ENCODE assay signal across 8 mouse cellular contexts in genomic region chr2:157006511-157007233, GRCm38 (mm10). TPM values are rescaled to one million over a fixed set of nuclear protein-coding genes. Genes with fewer than 3 reads are reported as not detected.
DNase-seq lines count a peak whose midpoint lies in the region; ATAC-seq and TF ChIP-seq lines count a peak whose summit lies in the region.

TSS of gene Dsn1 (minus strand) at chr2:157007154.

- no peaks in the 10 kb centered on the region for H3K36me3 ChIP-seq in hindbrain, embryonic 11.5 days (ENCODE audit: control insufficient read depth, insufficient read depth, low read length)
- H3K36me3 ChIP-seq in lung, postnatal 0 days (ENCODE audit: insufficient read depth, low read length): no peaks in the 10 kb centered on the region

- TF ChIP-seq CTCF in lung, postnatal 0 days (IDR thresholded peaks at IDR 0.05): no peak

- TF ChIP-seq EP300 in lung, postnatal 0 days (IDR thresholded peaks at IDR 0.05): no peak

- H3K4me3 ChIP-seq in hindbrain, embryonic 11.5 days (ENCODE audit: low read depth, low read length): peak within 1 kb of the TSS; percentile 64
- H3K4me3 ChIP-seq in lung, postnatal 0 days (ENCODE audit: low read depth, low read length): peak within 1 kb of the TSS; percentile 73

- ATAC-seq in hindbrain, embryonic 11.5 days (ENCODE audit: low FRiP score): peak; percentile 84
- ATAC-seq in lung, postnatal 0 days: peak; percentile 81

- H3K4me2 ChIP-seq in hindbrain, embryonic 11.5 days (replicated peaks; ENCODE audit: low read depth, low read length): peak within 1 kb of the TSS; percentile 91
- peak within 1 kb of the TSS; percentile 96 for H3K4me2 ChIP-seq in lung, postnatal 0 days (replicated peaks; ENCODE audit: low read depth, low read length)

- under 1% methylated on average over 56 of the region's 56 CpGs for WGBS in hindbrain, embryonic 11.5 days
- under 1% methylated on average over 40 of the region's 56 CpGs for WGBS in lung, postnatal 0 days

- H3K9me3 ChIP-seq in hindbrain, embryonic 11.5 days (ENCODE audit: control insufficient read depth, low read length): no peaks in the 10 kb centered on the region
- H3K9me3 ChIP-seq in lung, postnatal 0 days (ENCODE audit: low read length): no peaks in the 10 kb centered on the region

- H3K9ac ChIP-seq in hindbrain, embryonic 11.5 days (ENCODE audit: low read depth, low read length): peak within 1 kb of the TSS; percentile 68
- peak within 1 kb of the TSS; percentile 54 for H3K9ac ChIP-seq in lung, postnatal 0 days (replicated peaks; ENCODE audit: low read depth)

- H3K27me3 ChIP-seq in hindbrain, embryonic 11.5 days (ENCODE audit: control insufficient read depth, insufficient read depth, low read length): no peaks in the 10 kb centered on the region
- H3K27me3 ChIP-seq in lung, postnatal 0 days (replicated peaks; ENCODE audit: insufficient read depth, low read length): no peaks in the 10 kb centered on the region

- DNase-seq in Muller cell, postnatal 12 days (ENCODE audit: inconsistent ontology term): peak; percentile 88
- peak; percentile 89 for DNase-seq in cerebellum, adult 9-11 months
- DNase-seq in frontal cortex, adult 2 months (ENCODE audit: extremely low spot score in 1 of 2, low spot score in 1 of 2): peak; percentile 46 to 94
- peak; percentile 95 for DNase-seq in hindbrain, embryonic 11.5 days (ENCODE audit: low spot score)
- peak; percentile 90 to 93 for DNase-seq in layer of hippocampus, postnatal 10 days (ENCODE audit: low spot score in 2 of 2)
- DNase-seq in lung, postnatal 0 days (ENCODE audit: low spot score): peak; percentile 93
- DNase-seq in ovary, postnatal 10 days (ENCODE audit: low spot score): peak; percentile 90
- DNase-seq in thymus, postnatal 0 days (ENCODE audit: low spot score): peak; percentile 89

- H3K27ac ChIP-seq in hindbrain, embryonic 11.5 days (ENCODE audit: low read depth, low read length): 0 out of 2 replicates have a peak within 1 kb of the TSS, but pooled peaks have one; percentile 10
- peak within 1 kb of the TSS; percentile 20 for H3K27ac ChIP-seq in lung, postnatal 0 days (ENCODE audit: low read length)

- 0 out of 2 replicates have a peak, but pooled peaks cover 2% of the 10 kb centered on the region for H3K4me1 ChIP-seq in hindbrain, embryonic 11.5 days (replicated peaks; ENCODE audit: control insufficient read depth, insufficient read depth, low read length)
- peaks cover 9% of the 10 kb centered on the region; the same call in 1 of the 2 replicates for H3K4me1 ChIP-seq in lung, postnatal 0 days (ENCODE audit: insufficient read depth, low read depth, low read length)

RNA-seq across cellular contexts. Expression of gene Dsn1, which starts in this region (rescaled TPM):
- polyA plus RNA-seq in frontal cortex, adult 2 months (2012; rRNA removed): 6.6 and 7.3 TPM in 2 replicates
- 42.1 and 44.7 TPM in 2 replicates for polyA plus RNA-seq in hindbrain, embryonic 11.5 days (2014; fragmentation: Nextera tagmentation; extraction: Ambion mirVana)
- total RNA-seq in layer of hippocampus, postnatal 10 days (2021): 1 to 10 TPM; 5.2 to 8.3 TPM
- polyA plus RNA-seq in lung, postnatal 0 days (2015; fragmentation: Nextera tagmentation; extraction: Ambion mirVana): 7.2 and 9.5 TPM in 2 replicates
- polyA plus RNA-seq in thymus, postnatal 0 days (2015; fragmentation: Nextera tagmentation; extraction: Ambion mirVana): 30.9 and 31.3 TPM in 2 replicates

Comparison
In these comparisons a context has a peak if more than half of its experiments do, and no peak if none do; other contexts are left out.
1. Peak in every context shown above with its lines: DNase-seq, ATAC-seq, H3K4me3 ChIP-seq and H3K27ac ChIP-seq.